Mouse (Mus musculus): ENCODE results near the gene Cabp4. TPM values are rescaled to one million over a fixed set of nuclear protein-coding genes. Genes with fewer than 3 reads are reported as not detected.
A peak's percentile ranks its signal among the peaks of the same experiment; 100 is the strongest.

The Cabp4 gene
- 0.48 and 0.58 TPM in 2 replicates for polyA plus RNA-seq (2015; fragmentation: Nextera tagmentation; extraction: Ambion mirVana)

- DNase-seq (ENCODE audit: low spot score) = no peak
Observed at GRCm38 (mm10) chr19:4143759-4144268, at the start of gene Cabp4. Gene Cabp4 (minus strand): TSS chr19:4144033.

- no peak for DNase-seq (ENCODE audit: low spot score)
Observed at GRCm38 (mm10) chr19:4193129-4193528, 49.3 kb upstream of the Cabp4 start.

GRCm38 (mm10) chr19:4192251-4192985 is 48.6 kb upstream of the Cabp4 start:
- DNase-seq (ENCODE audit: low spot score) = no peak

- DNase-seq (ENCODE audit: low spot score) = peak; percentile 97
Observed at GRCm38 (mm10) chr19:4191528-4192250, 47.9 kb upstream of the Cabp4 start, which contains the start of gene Ppp1ca. Gene Ppp1ca (plus strand): TSS chr19:4192065.

- peak; percentile 89 for DNase-seq (ENCODE audit: low spot score)
Observed at GRCm38 (mm10) chr19:4190831-4191334, 47.0 kb upstream of the Cabp4 start, which contains the start of gene Tbc1d10c. Gene Tbc1d10c (minus strand): TSS chr19:4191284.

- DNase-seq (ENCODE audit: low spot score) = no peak
Observed at GRCm38 (mm10) chr19:4189051-4189620, 45.3 kb upstream of the Cabp4 start.

- no peak for DNase-seq (ENCODE audit: low spot score)
Observed at GRCm38 (mm10) chr19:4187303-4187702, 43.5 kb upstream of the Cabp4 start.

- DNase-seq (ENCODE audit: low spot score) = peak; percentile 91
Observed at GRCm38 (mm10) chr19:4184976-4185975, 41.4 kb upstream of the Cabp4 start.

- no peak for DNase-seq (ENCODE audit: low spot score)
Observed at GRCm38 (mm10) chr19:4183689-4184088, 39.9 kb upstream of the Cabp4 start.

- no peak for DNase-seq (ENCODE audit: low spot score)
Observed at GRCm38 (mm10) chr19:4181892-4182291, 38.1 kb upstream of the Cabp4 start.

GRCm38 (mm10) chr19:4180411-4180810 is 36.6 kb upstream of the Cabp4 start:
- DNase-seq (ENCODE audit: low spot score) = no peak

- DNase-seq (ENCODE audit: low spot score) = no peak
Observed at GRCm38 (mm10) chr19:4175368-4175947, 31.6 kb upstream of the Cabp4 start, which contains the start of gene Carns1. Gene Carns1 (minus strand): TSS chr19:4175479.

- no peak for DNase-seq (ENCODE audit: low spot score)
Observed at GRCm38 (mm10) chr19:4172925-4173324, 29.1 kb upstream of the Cabp4 start.

- no peak for DNase-seq (ENCODE audit: low spot score)
Observed at GRCm38 (mm10) chr19:4171393-4172290, 27.8 kb upstream of the Cabp4 start.

- DNase-seq (ENCODE audit: low spot score) = no peak
Observed at GRCm38 (mm10) chr19:4170723-4171392, 27.0 kb upstream of the Cabp4 start.

GRCm38 (mm10) chr19:4169810-4170209 is 26.0 kb upstream of the Cabp4 start:
- no peak for DNase-seq (ENCODE audit: low spot score)

GRCm38 (mm10) chr19:4169378-4169784 is 25.5 kb upstream of the Cabp4 start:
- peak; percentile 99 for DNase-seq (ENCODE audit: low spot score)
